Mouse (Mus musculus): Measurements from ENCODE around the gene Psmd9.

DNA sequence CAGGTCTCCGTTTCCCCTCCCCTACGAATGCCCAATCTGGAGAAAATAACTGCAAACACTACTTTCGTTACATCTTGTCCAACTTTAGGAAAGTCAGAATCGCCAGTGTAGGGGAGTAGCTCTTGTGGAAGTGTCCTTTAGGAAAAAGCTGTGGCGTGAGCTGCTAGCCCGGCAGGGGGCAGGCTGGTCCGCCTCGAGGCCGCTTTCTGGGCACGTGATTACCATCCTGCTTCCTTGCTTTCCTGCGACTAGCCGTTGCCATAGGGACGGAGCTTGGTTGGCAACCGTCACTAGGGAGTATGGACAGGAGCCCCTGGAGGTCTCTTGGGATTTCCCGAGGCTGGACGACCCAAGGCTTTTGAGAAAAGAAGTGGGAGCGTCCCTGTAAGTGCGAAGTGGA lies 82.6 kb downstream of the Psmd9 start, which contains the start of gene Wdr66:
- peak; percentile 81 for TF ChIP-seq CTCF (IDR thresholded peaks at IDR 0.05; ENCODE audit: low read depth, low read length)
- TF ChIP-seq POLR2A (IDR thresholded peaks at IDR 0.05; ENCODE audit: extremely low read depth, insufficient read depth, low read length) = no peak

Measured in liver, adult 2 months (tissue).